Mouse (Mus musculus) layer of hippocampus, adult 9-11 months (tissue): ENCODE data around the gene Snx29.
A peak's percentile ranks its signal among the peaks of the same experiment; 100 is the strongest.

Experiments
- DNase-seq: peaks from one replicate; pipeline ENCODE4 v3.0.0; 2022

Snx29 gene

GRCm38 (mm10) chr16:11646745-11647289 lies 324.1 kb downstream of the Snx29 start:
- DNase-seq: no peak

- DNase-seq: no peak
These were observed 325.5 kb downstream of the Snx29 start for GRCm38 (mm10) chr16:11648169-11648688.

GRCm38 (mm10) chr16:11652686-11653366 lies 330.1 kb downstream of the Snx29 start:
- no peak for DNase-seq

- no peak for DNase-seq
These were observed 333.2 kb downstream of the Snx29 start for GRCm38 (mm10) chr16:11655893-11656292.

GRCm38 (mm10) chr16:11657111-11657510 lies 334.4 kb downstream of the Snx29 start:
- DNase-seq: no peak

GRCm38 (mm10) chr16:11659111-11659720 lies 336.5 kb downstream of the Snx29 start:
- no peak for DNase-seq

GRCm38 (mm10) chr16:11664896-11665705 lies 342.4 kb downstream of the Snx29 start:
- DNase-seq: no peak

- DNase-seq: no peak
These were observed 343.2 kb downstream of the Snx29 start for GRCm38 (mm10) chr16:11665869-11666268.

GRCm38 (mm10) chr16:11668375-11668774 lies 345.7 kb downstream of the Snx29 start:
- no peak for DNase-seq

- no peak for DNase-seq
These were observed 346.2 kb downstream of the Snx29 start for GRCm38 (mm10) chr16:11668878-11669277.

GRCm38 (mm10) chr16:11670251-11670970 lies 347.7 kb downstream of the Snx29 start:
- peak; percentile 59 for DNase-seq

- DNase-seq: peak; percentile 57
These were observed 348.2 kb downstream of the Snx29 start for GRCm38 (mm10) chr16:11670971-11671310.

- no peak for DNase-seq
These were observed 353.3 kb downstream of the Snx29 start for GRCm38 (mm10) chr16:11676006-11676405.

- no peak for DNase-seq
These were observed 362.6 kb downstream of the Snx29 start for GRCm38 (mm10) chr16:11685264-11685663.

GRCm38 (mm10) chr16:11685735-11686340 lies 363.1 kb downstream of the Snx29 start:
- no peak for DNase-seq

GRCm38 (mm10) chr16:11687836-11688235 lies 365.1 kb downstream of the Snx29 start:
- DNase-seq: no peak

GRCm38 (mm10) chr16:11688281-11689005 lies 365.7 kb downstream of the Snx29 start:
- DNase-seq: no peak

GRCm38 (mm10) chr16:11690097-11690496 lies 367.4 kb downstream of the Snx29 start:
- DNase-seq: peak; percentile 55

GRCm38 (mm10) chr16:11690756-11691155 lies 368.0 kb downstream of the Snx29 start:
- peak; percentile 38 for DNase-seq

- peak; percentile 79 for DNase-seq
These were observed 368.9 kb downstream of the Snx29 start for GRCm38 (mm10) chr16:11691487-11692200.

- DNase-seq: no peak
These were observed 370.0 kb downstream of the Snx29 start for GRCm38 (mm10) chr16:11692744-11693143.
